Mouse (Mus musculus): ENCODE measurements at regions not wholly inside any gene's neighbourhood (a gene's known extent, or its start where the extent isn't known, plus 50 kb on each side); places are given as distances from the start of the nearest gene placed in this dataset.

GRCm38 (mm10) chr7:115379600-115379999 is 636.1 kb downstream of the Insc start:
- DNase-seq (ENCODE audit: low spot score in 2 of 2): no peak

- no peak for DNase-seq (ENCODE audit: low spot score in 2 of 2)
Observed at GRCm38 (mm10) chr7:115380989-115381610, 637.6 kb downstream of the Insc start.

GRCm38 (mm10) chr7:115382876-115383275 is 639.4 kb downstream of the Insc start:
- DNase-seq (ENCODE audit: low spot score in 2 of 2): no peak

- DNase-seq (ENCODE audit: low spot score in 2 of 2): no peak
Observed at GRCm38 (mm10) chr7:115388874-115389273, 645.4 kb downstream of the Insc start.

- DNase-seq (ENCODE audit: low spot score in 2 of 2): no peak
Observed at GRCm38 (mm10) chr7:115392520-115392919, 646.1 kb downstream of the Sox6 start.

GRCm38 (mm10) chr7:115398202-115398601 is 640.4 kb downstream of the Sox6 start:
- DNase-seq (ENCODE audit: low spot score in 2 of 2): no peak

- DNase-seq (ENCODE audit: low spot score in 2 of 2): no peak
Observed at GRCm38 (mm10) chr7:115399461-115399860, 639.1 kb downstream of the Sox6 start.

GRCm38 (mm10) chr7:115407889-115408288 is 630.7 kb downstream of the Sox6 start:
- DNase-seq (ENCODE audit: low spot score in 2 of 2): no peak

GRCm38 (mm10) chr7:115408915-115409314 is 629.7 kb downstream of the Sox6 start:
- DNase-seq (ENCODE audit: low spot score in 2 of 2): no peak

- no peak for DNase-seq (ENCODE audit: low spot score in 2 of 2)
Observed at GRCm38 (mm10) chr7:115410501-115411230, 627.9 kb downstream of the Sox6 start.

- DNase-seq (ENCODE audit: low spot score in 2 of 2): no peak
Observed at GRCm38 (mm10) chr7:115411456-115411855, 627.1 kb downstream of the Sox6 start.

- DNase-seq (ENCODE audit: low spot score in 2 of 2): no peak
Observed at GRCm38 (mm10) chr7:115415147-115415561, 623.4 kb downstream of the Sox6 start.

Data from frontal cortex, postnatal 25 days (tissue).